Mouse (Mus musculus): ENCODE results near the gene Raly. TPM values are rescaled to one million over a fixed set of nuclear protein-coding genes. Genes with fewer than 3 reads are reported as not detected.

Raly gene
- polyA plus RNA-seq, 1 experiment from 2014 or later: 20.5 TPM

DNA sequence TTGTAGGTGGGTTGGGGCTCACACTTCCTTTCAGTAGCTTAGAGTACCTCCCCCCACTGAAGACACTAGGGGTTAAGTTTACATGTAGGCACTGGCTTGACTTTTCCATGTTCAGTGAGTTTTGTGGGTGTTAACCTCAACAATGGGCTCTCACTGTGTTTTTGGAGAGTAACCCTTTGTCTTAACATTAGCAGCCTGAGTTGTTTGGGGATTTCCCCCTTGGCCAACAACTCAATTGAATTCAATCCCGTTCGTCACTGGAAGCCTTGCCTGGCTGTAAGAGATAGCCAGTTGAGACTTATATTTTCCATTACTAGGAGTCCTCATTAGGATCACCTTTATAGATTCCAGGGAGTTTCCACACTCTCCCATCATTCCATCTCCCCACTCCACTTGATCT lies 45.6 kb downstream of the Raly start:
- Histone ChIP-seq H3K4me3 (ENCODE audit: low read depth, low read length) (no peak overlapping the region), H3K27ac (ENCODE audit: low read depth, low read length) (no peak overlapping the region), H3K9me3 (ENCODE audit: control insufficient read depth) (no peaks in the 10 kb centered on the region), H3K36me3 (ENCODE audit: control insufficient read depth, insufficient read depth) (no peaks in the 10 kb centered on the region), H3K9ac (ENCODE audit: low read depth, low read length) (no peak overlapping the region), H3K4me1 (replicated peaks; ENCODE audit: control insufficient read depth, insufficient read depth, low read length) (peaks cover 5% of the 10 kb centered on the region; the same call in 1 of the 2 replicates), H3K4me2 (replicated peaks; ENCODE audit: low read depth) (no peak overlapping the region), H3K27me3 (replicated peaks; ENCODE audit: control insufficient read depth, insufficient read depth, low read length) (no peaks in the 10 kb centered on the region)
- ATAC-seq: no peak
- WGBS: 92% methylated on average over 2 of the region's 2 CpGs
- no peak for TF ChIP-seq CTCF (IDR thresholded peaks at IDR 0.05; ENCODE audit: low read depth)

DNA sequence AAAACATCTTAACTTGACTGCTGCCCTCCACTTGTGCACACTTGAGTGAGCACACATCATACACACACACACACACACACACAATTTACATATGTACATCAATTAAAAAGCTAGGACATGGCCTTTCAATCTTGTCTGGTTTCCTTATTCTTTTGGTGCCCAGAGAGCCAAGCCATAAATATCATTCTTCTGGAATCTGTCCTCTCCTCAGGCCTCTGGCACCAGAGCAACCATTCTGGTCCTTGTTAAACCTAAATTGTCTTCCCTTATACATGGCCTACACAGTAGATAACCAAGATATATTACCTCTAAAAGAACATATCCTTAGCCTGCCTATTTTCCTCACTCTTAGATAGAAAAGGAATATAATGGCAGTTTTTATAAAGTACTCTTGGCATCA lies 57.2 kb downstream of the Raly start:
- no peak overlapping the region for H3K9ac ChIP-seq (ENCODE audit: low read depth, low read length)
- TF ChIP-seq CTCF (IDR thresholded peaks at IDR 0.05; ENCODE audit: low read depth): no peak
- ATAC-seq: no peak

DNA sequence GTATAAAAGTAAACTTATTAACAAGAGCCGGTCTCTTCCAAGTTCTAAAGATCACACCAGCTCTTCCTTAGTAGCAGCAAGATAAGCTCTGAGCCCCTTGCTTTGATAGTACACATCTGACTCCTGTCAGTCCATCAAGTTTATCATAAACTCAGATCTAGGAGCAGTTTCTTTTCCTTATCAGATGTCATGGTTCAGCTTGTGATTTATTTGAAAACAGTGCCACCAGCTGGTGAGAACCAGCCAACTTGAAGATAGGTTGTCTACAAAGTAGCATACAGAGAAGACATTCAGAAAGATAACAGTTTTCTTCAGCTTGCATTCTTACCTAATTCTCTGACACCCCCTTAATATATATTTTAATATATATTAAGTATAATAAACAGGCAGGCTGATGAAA lies 64.5 kb downstream of the Raly start:
- Histone ChIP-seq H3K4me3 (ENCODE audit: low read depth, low read length) (no peak overlapping the region), H3K4me2 (replicated peaks; ENCODE audit: low read depth) (no peak overlapping the region), H3K27ac (ENCODE audit: low read depth, low read length) (no peak overlapping the region), H3K9ac (ENCODE audit: low read depth, low read length) (no peak overlapping the region), H3K9me3 (ENCODE audit: control insufficient read depth) (no peaks in the 10 kb centered on the region), H3K36me3 (ENCODE audit: control insufficient read depth, insufficient read depth) (peaks cover 33% of the 10 kb centered on the region), H3K4me1 (replicated peaks; ENCODE audit: control insufficient read depth, insufficient read depth, low read length) (no peaks in the 10 kb centered on the region), H3K27me3 (replicated peaks; ENCODE audit: control insufficient read depth, insufficient read depth, low read length) (no peaks in the 10 kb centered on the region)
- no peak for ATAC-seq
- peak; percentile 72 for TF ChIP-seq CTCF (IDR thresholded peaks at IDR 0.05; ENCODE audit: low read depth)
- WGBS: 68% methylated on average over 1 of the region's 1 CpGs

More for the DNA sequence above, 57.2 kb downstream of the Raly start:
- Histone ChIP-seq H3K9me3 (ENCODE audit: control insufficient read depth) (no peaks in the 10 kb centered on the region), H3K27ac (ENCODE audit: low read depth, low read length) (no peak overlapping the region), H3K27me3 (replicated peaks; ENCODE audit: control insufficient read depth, insufficient read depth, low read length) (no peaks in the 10 kb centered on the region), H3K4me1 (replicated peaks; ENCODE audit: control insufficient read depth, insufficient read depth, low read length) (no peaks in the 10 kb centered on the region), H3K4me2 (replicated peaks; ENCODE audit: low read depth) (no peak overlapping the region), H3K36me3 (ENCODE audit: control insufficient read depth, insufficient read depth) (peaks cover 6% of the 10 kb centered on the region; the same call in 1 of the 2 replicates), H3K4me3 (ENCODE audit: low read depth, low read length) (no peak overlapping the region)

DNA sequence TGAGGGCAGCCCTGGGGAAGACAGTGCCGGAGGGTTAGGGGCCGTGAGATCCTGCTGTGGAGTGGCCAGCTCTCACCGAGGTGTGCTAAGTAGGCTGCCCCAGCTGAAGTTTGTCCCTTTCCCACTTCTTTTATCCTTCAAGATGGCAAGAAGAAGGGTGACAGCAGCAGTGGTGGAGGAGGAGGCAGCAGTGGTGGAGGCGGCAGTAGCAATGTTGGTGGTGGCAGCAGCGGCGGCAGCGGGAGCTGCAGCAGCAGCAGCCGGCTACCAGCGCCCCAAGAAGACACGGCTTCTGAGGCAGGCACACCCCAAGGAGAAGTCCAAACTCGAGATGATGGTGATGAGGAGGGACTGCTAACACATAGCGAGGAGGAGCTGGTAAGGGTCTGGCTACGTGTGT lies 72.8 kb downstream of the Raly start:
- Histone ChIP-seq H3K4me3 (ENCODE audit: low read depth, low read length) (no peak overlapping the region), H3K27ac (ENCODE audit: low read depth, low read length) (no peak overlapping the region), H3K36me3 (ENCODE audit: control insufficient read depth, insufficient read depth) (peaks cover 87% of the 10 kb centered on the region), H3K9me3 (ENCODE audit: control insufficient read depth) (no peaks in the 10 kb centered on the region), H3K4me2 (replicated peaks; ENCODE audit: low read depth) (no peak overlapping the region), H3K4me1 (replicated peaks; ENCODE audit: control insufficient read depth, insufficient read depth, low read length) (no peaks in the 10 kb centered on the region), H3K9ac (ENCODE audit: low read depth, low read length) (no peak overlapping the region), H3K27me3 (replicated peaks; ENCODE audit: control insufficient read depth, insufficient read depth, low read length) (no peaks in the 10 kb centered on the region)
- no peak for ATAC-seq
- no peak for TF ChIP-seq CTCF (IDR thresholded peaks at IDR 0.05; ENCODE audit: low read depth)
- WGBS: 92% methylated on average over 13 of the region's 13 CpGs

DNA sequence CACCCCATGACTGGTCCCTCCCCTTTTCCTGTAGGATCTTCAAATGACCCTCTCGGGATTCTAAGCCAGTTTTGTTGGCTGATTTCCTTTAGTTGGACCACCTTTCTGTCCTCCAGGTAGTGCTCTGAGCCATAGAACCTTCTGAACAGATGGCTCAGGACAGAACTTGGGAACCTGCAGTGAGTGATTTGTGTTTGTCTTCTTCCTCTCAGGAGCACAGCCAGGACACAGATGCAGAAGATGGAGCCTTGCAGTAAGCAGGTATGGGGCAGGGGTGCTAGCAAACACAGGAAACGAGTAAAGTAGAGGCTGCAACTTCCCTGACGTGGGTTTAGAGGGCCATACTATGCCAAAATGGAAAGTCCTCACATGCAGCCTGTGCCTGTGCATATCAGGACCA lies 74.8 kb downstream of the Raly start:
- H3K27me3 ChIP-seq (replicated peaks; ENCODE audit: control insufficient read depth, insufficient read depth, low read length): no peaks in the 10 kb centered on the region
- ATAC-seq: no peak
- H3K4me2 ChIP-seq (replicated peaks; ENCODE audit: low read depth): no peak overlapping the region
- H3K9ac ChIP-seq (ENCODE audit: low read depth, low read length): no peak overlapping the region
- H3K36me3 ChIP-seq (ENCODE audit: control insufficient read depth, insufficient read depth): peaks cover 89% of the 10 kb centered on the region
- H3K4me3 ChIP-seq (ENCODE audit: low read depth, low read length): no peak overlapping the region
- whole genome bisulfite sequencing: 76% methylated on average over 3 of the region's 3 CpGs
- no peak overlapping the region for H3K27ac ChIP-seq (ENCODE audit: low read depth, low read length)
- H3K9me3 ChIP-seq (ENCODE audit: control insufficient read depth): no peaks in the 10 kb centered on the region
- H3K4me1 ChIP-seq (replicated peaks; ENCODE audit: control insufficient read depth, insufficient read depth, low read length): no peaks in the 10 kb centered on the region
- no peak for TF ChIP-seq CTCF (IDR thresholded peaks at IDR 0.05; ENCODE audit: low read depth)

DNA sequence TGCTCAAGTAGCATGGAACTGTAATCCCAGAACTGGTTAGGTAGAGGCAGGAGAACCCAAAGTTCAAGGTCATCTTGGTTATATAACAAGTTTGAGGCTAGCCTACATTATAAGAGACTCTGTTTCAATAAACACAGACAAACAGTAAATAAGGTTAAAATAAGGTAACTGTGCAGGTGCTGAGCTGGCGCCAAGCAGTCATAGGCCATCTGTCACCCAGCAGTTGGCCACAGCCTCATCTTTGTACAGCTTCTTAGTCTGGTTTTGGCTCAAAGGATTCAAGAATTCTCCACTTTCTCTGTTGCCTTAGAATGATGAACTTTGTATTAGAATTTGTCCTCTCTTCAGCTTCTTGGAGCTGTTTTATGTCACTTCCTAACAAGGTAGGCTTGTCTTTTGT lies 77.2 kb downstream of the Raly start:
- H3K9me3 ChIP-seq (ENCODE audit: control insufficient read depth): no peaks in the 10 kb centered on the region
- H3K4me3 ChIP-seq (ENCODE audit: low read depth, low read length): no peak overlapping the region
- H3K4me1 ChIP-seq (replicated peaks; ENCODE audit: control insufficient read depth, insufficient read depth, low read length): no peaks in the 10 kb centered on the region
- no peak overlapping the region for H3K9ac ChIP-seq (ENCODE audit: low read depth, low read length)
- WGBS: 91% methylated on average over 1 of the region's 1 CpGs
- TF ChIP-seq CTCF (IDR thresholded peaks at IDR 0.05; ENCODE audit: low read depth): no peak
- H3K4me2 ChIP-seq (replicated peaks; ENCODE audit: low read depth): no peak overlapping the region
- peaks cover 87% of the 10 kb centered on the region for H3K36me3 ChIP-seq (ENCODE audit: control insufficient read depth, insufficient read depth)
- no peak for ATAC-seq
- no peak overlapping the region for H3K27ac ChIP-seq (ENCODE audit: low read depth, low read length)
- H3K27me3 ChIP-seq (replicated peaks; ENCODE audit: control insufficient read depth, insufficient read depth, low read length): no peaks in the 10 kb centered on the region

DNA sequence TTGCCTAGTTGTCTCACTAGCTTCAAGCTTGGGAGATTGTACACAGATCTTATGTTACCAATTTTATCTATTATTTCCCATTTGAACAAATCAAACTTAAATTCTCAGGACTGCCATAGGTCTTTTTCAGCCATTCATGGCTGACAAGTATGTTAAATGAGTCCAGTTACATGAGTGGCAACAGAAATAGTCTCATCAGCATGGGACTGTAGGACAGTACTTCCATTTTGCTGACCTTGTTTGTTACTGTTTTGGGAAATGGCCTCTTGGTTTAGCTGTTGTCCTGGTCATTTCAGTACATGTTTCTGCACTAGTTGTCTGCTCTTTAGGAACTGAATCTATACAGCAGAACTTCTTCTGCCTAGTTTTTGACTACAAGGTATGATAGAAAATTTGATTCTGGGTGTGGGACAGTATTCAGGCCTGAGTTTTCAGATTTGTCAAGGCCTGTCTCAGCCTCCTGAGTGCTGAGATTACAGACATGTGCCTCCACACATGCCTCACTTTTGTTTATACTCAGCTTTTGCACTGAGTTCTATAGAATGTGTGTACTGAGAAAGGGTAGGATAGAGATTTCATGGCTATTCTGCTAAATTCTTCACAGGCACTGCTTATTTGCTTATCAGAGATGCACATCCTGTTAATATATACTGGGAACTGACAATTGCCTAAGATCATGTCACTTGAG lies 79.2 kb downstream of the Raly start:
- no peak for TF ChIP-seq CTCF (IDR thresholded peaks at IDR 0.05; ENCODE audit: low read depth)
- no peaks in the 10 kb centered on the region for H3K27me3 ChIP-seq (replicated peaks; ENCODE audit: control insufficient read depth, insufficient read depth, low read length)
- no peaks in the 10 kb centered on the region for H3K9me3 ChIP-seq (ENCODE audit: control insufficient read depth)
- no peak overlapping the region for H3K4me3 ChIP-seq (ENCODE audit: low read depth, low read length)
- H3K27ac ChIP-seq (ENCODE audit: low read depth, low read length): no peak overlapping the region
- H3K4me2 ChIP-seq (replicated peaks; ENCODE audit: low read depth): no peak overlapping the region
- H3K9ac ChIP-seq (ENCODE audit: low read depth, low read length): no peak overlapping the region
- H3K36me3 ChIP-seq (ENCODE audit: control insufficient read depth, insufficient read depth): peaks cover 75% of the 10 kb centered on the region
- no peak for ATAC-seq
- H3K4me1 ChIP-seq (replicated peaks; ENCODE audit: control insufficient read depth, insufficient read depth, low read length): no peaks in the 10 kb centered on the region
